ENCODE assay signal across 8 mouse cellular contexts in genomic region chr13:34078500-34079280, GRCm38 (mm10). TPM values are rescaled to one million over a fixed set of nuclear protein-coding genes. Genes with fewer than 3 reads are reported as not detected.
DNase-seq lines count a peak whose midpoint lies in the region; ATAC-seq and TF ChIP-seq lines count a peak whose summit lies in the region.

No protein-coding gene starts in this region.

- no peaks in the 10 kb centered on the region for H3K36me3 ChIP-seq in kidney, adult 2 months (ENCODE audit: control insufficient read depth, insufficient read depth, low read length)
- peaks cover 5% of the 10 kb centered on the region for H3K36me3 ChIP-seq in hindbrain, embryonic 16.5 days (ENCODE audit: control insufficient read depth, insufficient read depth, low read length)
- peaks cover 8% of the 10 kb centered on the region for H3K36me3 ChIP-seq in myocyte (ENCODE audit: control insufficient read depth, insufficient read depth)

- WGBS in kidney, adult 2 months = 50% methylated on average over 16 of the region's 16 CpGs
- 44% methylated on average over 16 of the region's 16 CpGs for WGBS in hindbrain, embryonic 16.5 days

- H3ac ChIP-seq in myocyte (ENCODE audit: control insufficient read depth, insufficient read length) = no peak overlapping the region

- H3K79me2 ChIP-seq in myocyte (ENCODE audit: control insufficient read depth, insufficient read depth) = peaks cover 21% of the 10 kb centered on the region

- H3K27ac ChIP-seq in kidney, adult 2 months (ENCODE audit: insufficient read depth, low read depth, low read length) = peak overlapping the region; percentile 1; the same call in 1 of the 2 replicates
- H3K27ac ChIP-seq in bone marrow macrophage, adult 2 months (ENCODE audit: insufficient read depth, low read depth, low read length) = no peak overlapping the region
- peak overlapping the region; percentile 62 for H3K27ac ChIP-seq in hindbrain, embryonic 16.5 days (ENCODE audit: low read depth, low read length)

- peak overlapping the region; percentile 71 for H3K4me2 ChIP-seq in hindbrain, embryonic 16.5 days (ENCODE audit: low read length)
- H3K4me2 ChIP-seq in myocyte (ENCODE audit: low read depth) = peak overlapping the region; percentile 97

- TF ChIP-seq CTCF in kidney, adult 2 months (conservative IDR thresholded peaks at IDR 0.05; ENCODE audit: insufficient read depth, insufficient read length, low read depth, low read length) = no peak
- no peak for TF ChIP-seq CTCF in bone marrow macrophage, adult 2 months (IDR thresholded peaks at IDR 0.05; ENCODE audit: low read depth, low read length)

- no peak for TF ChIP-seq POLR2A in kidney, adult 2 months (IDR thresholded peaks at IDR 0.05; ENCODE audit: low read depth, low read length)
- TF ChIP-seq POLR2A in bone marrow macrophage, adult 2 months (IDR thresholded peaks at IDR 0.05; ENCODE audit: borderline replicate concordance, low read depth, low read length) = no peak
- no peak for TF ChIP-seq POLR2A in myocyte (IDR thresholded peaks at IDR 0.05; ENCODE audit: insufficient read length, low read depth)

- ATAC-seq in hindbrain, embryonic 16.5 days = no peak; the same call in 1 of the 2 replicates

- H3K9me3 ChIP-seq in hindbrain, embryonic 16.5 days (ENCODE audit: control insufficient read depth, low read length) = no peaks in the 10 kb centered on the region

- DNase-seq in kidney, adult 2 months = no peak
- DNase-seq in kidney, adult 9 months = no peak
- no peak for DNase-seq in cerebellum, adult 9-10 months
- DNase-seq in cerebellum, postnatal 4 days (ENCODE audit: low spot score in 2 of 2) = no peak
- DNase-seq in left cerebral cortex, adult 8-10 months (ENCODE audit: low spot score in 2 of 2) = no peak

- peaks cover 13% of the 10 kb centered on the region for H3K4me1 ChIP-seq in kidney, adult 2 months (ENCODE audit: control insufficient read depth, insufficient read depth, low read length)
- peaks cover 19% of the 10 kb centered on the region for H3K4me1 ChIP-seq in bone marrow macrophage, adult 2 months (ENCODE audit: control insufficient read depth, insufficient read depth, low read length)
- peaks cover 14% of the 10 kb centered on the region for H3K4me1 ChIP-seq in hindbrain, embryonic 16.5 days (ENCODE audit: control insufficient read depth, insufficient read depth, low read depth, low read length)

- peak overlapping the region; percentile 45; the same call in 1 of the 2 replicates for H3K4me3 ChIP-seq in kidney, adult 2 months (ENCODE audit: insufficient read depth, low read depth, low read length)
- peak overlapping the region; percentile 74 for H3K4me3 ChIP-seq in bone marrow macrophage, adult 2 months (ENCODE audit: insufficient read depth, low read length)
- H3K4me3 ChIP-seq in hindbrain, embryonic 16.5 days (ENCODE audit: low read length) = peak overlapping the region; percentile 82
- H3K4me3 ChIP-seq in myocyte = peak overlapping the region; percentile 94

- peak overlapping the region; percentile 98 for H3K9ac ChIP-seq in hindbrain, embryonic 16.5 days (ENCODE audit: low read depth, low read length)

- no peaks in the 10 kb centered on the region for H3K27me3 ChIP-seq in kidney, adult 2 months (replicated peaks; ENCODE audit: control insufficient read depth, insufficient read depth, low read length)
- H3K27me3 ChIP-seq in hindbrain, embryonic 16.5 days (replicated peaks; ENCODE audit: control insufficient read depth, insufficient read depth, low read length) = no peaks in the 10 kb centered on the region
- H3K27me3 ChIP-seq in myocyte (ENCODE audit: control insufficient read depth, insufficient read depth, insufficient read length) = no peaks in the 10 kb centered on the region

TF ChIP-seq in myocyte, 11 proteins besides CTCF, POLR2A, EP300 and RAD21:
- TF ChIP-seq E2F4 (IDR thresholded peaks at IDR 0.05; ENCODE audit: insufficient read depth) = no peak
- no peak for TF ChIP-seq CEBPB (IDR thresholded peaks at IDR 0.05; ENCODE audit: insufficient read depth, poor library complexity, severe bottlenecking)
- TF ChIP-seq MYOG (IDR thresholded peaks at IDR 0.05; ENCODE audit: control insufficient read depth in 1 of 3, insufficient read depth in 1 of 3, insufficient read length in 2 of 3, low read depth in 2 of 3) = no peak
- no peak for TF ChIP-seq REST (IDR thresholded peaks at IDR 0.05; ENCODE audit: insufficient read depth, insufficient read length)
- TF ChIP-seq MAX (IDR thresholded peaks at IDR 0.05; ENCODE audit: low read depth) = no peak
- TF ChIP-seq USF1 (IDR thresholded peaks at IDR 0.05; ENCODE audit: low read depth) = no peak
- no peak for TF ChIP-seq SRF (IDR thresholded peaks at IDR 0.05; ENCODE audit: control insufficient read depth, insufficient read length, low read depth)
- no peak for TF ChIP-seq POLR2AphosphoS2 (IDR thresholded peaks at IDR 0.05; ENCODE audit: insufficient read length, low read depth)
- TF ChIP-seq TCF3 (IDR thresholded peaks at IDR 0.05; ENCODE audit: insufficient read length, low read depth) = no peak
- no peak for TF ChIP-seq MYOD1 (IDR thresholded peaks at IDR 0.05; ENCODE audit: control insufficient read depth in 1 of 3, insufficient read length in 2 of 3, low read depth in 2 of 3)
- TF ChIP-seq TCF12 (IDR thresholded peaks at IDR 0.05; ENCODE audit: insufficient read depth, poor library complexity, severe bottlenecking) = no peak
TF ChIP-seq in myocyte: peak in this region for 0.

RNA-seq across cellular contexts. Expression of gene Tubb2a, which starts 0.9 kb away (rescaled TPM):
- polyA plus RNA-seq in kidney, adult 2 months (2012; rRNA removed) = 152 and 164 TPM in 2 replicates
- 77.8 and 92.5 TPM in 2 replicates for polyA plus RNA-seq in bone marrow macrophage, adult 2 months (2012; ENCODE audit: insufficient read depth, insufficient read length, missing spikeins)
- polyA plus RNA-seq in hindbrain, embryonic 16.5 days (2015; fragmentation: Nextera tagmentation; extraction: Ambion mirVana) = 3,415 and 3,905 TPM in 2 replicates
- 550 TPM for polyA plus RNA-seq in myocyte (2012; fragmentation: generic; extraction: Trizol)
- total RNA-seq in left cerebral cortex, adult 8-10 months (2022) = 100 to 1,000 TPM; 633 to 733 (median 691) TPM

RNA-seq across cellular contexts. Expression of gene Bphl, which starts 41.3 kb away (rescaled TPM):
- 392 and 418 TPM in 2 replicates for polyA plus RNA-seq in kidney, adult 2 months (2012; rRNA removed)
- polyA plus RNA-seq in bone marrow macrophage, adult 2 months (2012; ENCODE audit: insufficient read depth, insufficient read length, missing spikeins) = 44.5 and 48.4 TPM in 2 replicates
- polyA plus RNA-seq in hindbrain, embryonic 16.5 days (2015; fragmentation: Nextera tagmentation; extraction: Ambion mirVana) = 42.9 and 45.9 TPM in 2 replicates
- 27.7 TPM for polyA plus RNA-seq in myocyte (2012; fragmentation: generic; extraction: Trizol)
- 10 to 100 TPM; 41.4 to 49.8 (median 45.9) TPM for total RNA-seq in left cerebral cortex, adult 8-10 months (2022)

RNA-seq across cellular contexts. Expression of gene Tubb2b, which starts 51.6 kb away (rescaled TPM):
- polyA plus RNA-seq in kidney, adult 2 months (2012; rRNA removed) = 27.6 and 30.5 TPM in 2 replicates
- 0.60 and 0.94 TPM in 2 replicates for polyA plus RNA-seq in bone marrow macrophage, adult 2 months (2012; ENCODE audit: insufficient read depth, insufficient read length, missing spikeins)
- 1,169 and 1,199 TPM in 2 replicates for polyA plus RNA-seq in hindbrain, embryonic 16.5 days (2015; fragmentation: Nextera tagmentation; extraction: Ambion mirVana)
- 438 TPM for polyA plus RNA-seq in myocyte (2012; fragmentation: generic; extraction: Trizol)
- total RNA-seq in left cerebral cortex, adult 8-10 months (2022) = 100 to 1,000 TPM; 158 to 170 (median 167) TPM

Comparison
In these comparisons a context has a peak if more than half of its experiments do, and no peak if none do; other contexts are left out.
1. RNA of gene Tubb2b, which starts 51.6 kb away (polyA plus RNA-seq): 1,169 to 1,199 TPM in hindbrain, embryonic 16.5 days, 438 TPM in myocyte (single experiment) and 27.6 to 30.5 TPM in kidney, adult 2 months; 0.60 to 0.94 TPM in bone marrow macrophage, adult 2 months; every median in the first group is over 10 times any median in the second.
2. Peak in every context shown above with its lines, with median percentiles within 50 percentile points of each other: H3K4me3 ChIP-seq.